Mouse (Mus musculus) frontal cortex, adult 2 months (tissue): ENCODE data around the gene Cela1. TPM values are rescaled to one million over a fixed set of nuclear protein-coding genes. Genes with fewer than 3 reads are reported as not detected.

ENCODE experiments used
- DNase-seq, 2 experiments: peaks; one replicate each; pipeline ENCODE4 v3.0.0; 2022; ENCODE audit warnings: low spot score in 1 of 2; ENCODE audit errors: extremely low spot score in 1 of 2
- polyA plus RNA-seq: library from polyadenylated mRNA; depleted of rRNA; stranded (reverse); fragments of >200 nt; gene quantifications from 2 replicates; pipeline ENCODE4 v1.2.3, GENCODE M21; 2012

Cela1 gene
- polyA plus RNA-seq, 1 experiment: 6.7 TPM

DNA sequence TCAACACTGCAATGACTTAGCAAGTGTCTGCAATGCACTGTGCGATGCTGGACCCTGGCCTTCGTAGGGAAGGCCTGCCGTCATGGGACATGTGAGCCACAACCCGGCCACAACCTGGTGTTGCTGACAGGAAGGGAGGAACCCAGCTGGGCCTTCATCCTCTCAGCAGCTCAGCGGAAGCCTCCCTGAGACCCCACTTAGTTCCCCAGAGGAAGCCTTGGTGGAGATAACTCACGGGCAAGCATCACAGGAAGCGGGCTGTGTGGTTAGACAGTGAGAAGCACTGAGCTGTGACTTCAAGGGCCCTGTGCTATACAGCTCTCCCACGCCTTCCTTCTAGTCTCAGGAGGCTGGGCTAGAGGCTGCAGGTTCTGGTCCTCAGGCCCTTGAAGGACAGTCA is 18.5 kb upstream of the Cela1 start:
- no peak for DNase-seq

- no peak for DNase-seq
Observed at GRCm38 (mm10) chr15:100705376-100705775, 17.7 kb upstream of the Cela1 start.

GRCm38 (mm10) chr15:100703913-100704312 is 16.2 kb upstream of the Cela1 start:
- DNase-seq: no peak

DNA sequence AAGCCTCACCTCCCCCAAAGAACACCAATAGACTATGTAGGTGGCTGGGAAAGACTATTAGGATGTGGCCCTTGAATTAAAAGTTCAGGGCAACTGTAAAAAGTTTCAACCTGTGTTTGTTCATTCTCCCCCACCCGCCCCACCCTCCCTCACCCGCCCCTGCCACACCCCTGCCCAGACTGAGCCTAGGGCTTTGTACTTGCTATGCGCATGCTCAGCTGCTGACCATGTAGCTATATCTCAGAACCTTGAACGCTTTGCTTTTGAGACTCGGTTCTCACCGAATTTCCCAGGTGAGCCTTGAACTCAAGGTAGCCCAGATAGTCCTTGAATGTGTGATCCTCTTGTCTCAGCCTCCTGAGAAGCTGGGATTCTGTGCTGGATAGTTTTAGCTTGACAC is 14.1 kb upstream of the Cela1 start:
- DNase-seq: no peak

- DNase-seq: peak in 1 of 2 experiments; percentile 17
Observed at GRCm38 (mm10) chr15:100701108-100701507, 13.4 kb upstream of the Cela1 start.

DNA sequence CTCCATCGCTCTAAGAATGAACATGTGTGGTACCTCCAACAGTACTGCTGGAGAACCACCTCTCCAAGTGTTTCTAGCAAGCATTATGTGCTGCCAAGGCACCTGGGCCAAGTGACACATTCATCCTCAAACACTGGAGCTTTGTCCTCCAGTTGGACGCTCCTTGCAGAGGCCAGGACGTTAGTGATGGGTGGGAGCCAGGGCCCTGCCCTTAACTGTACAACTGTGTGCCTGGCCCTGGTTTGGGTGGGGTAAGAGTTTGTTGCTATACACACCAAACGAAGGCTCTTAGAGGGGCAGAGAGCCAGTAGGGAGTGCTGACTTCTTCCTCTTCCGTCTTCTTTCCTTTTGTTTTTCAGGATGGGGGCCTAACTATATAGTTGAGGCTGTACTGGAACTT is 12.7 kb upstream of the Cela1 start:
- no peak for DNase-seq

GRCm38 (mm10) chr15:100699386-100699785 is 11.7 kb upstream of the Cela1 start:
- DNase-seq: no peak

DNA sequence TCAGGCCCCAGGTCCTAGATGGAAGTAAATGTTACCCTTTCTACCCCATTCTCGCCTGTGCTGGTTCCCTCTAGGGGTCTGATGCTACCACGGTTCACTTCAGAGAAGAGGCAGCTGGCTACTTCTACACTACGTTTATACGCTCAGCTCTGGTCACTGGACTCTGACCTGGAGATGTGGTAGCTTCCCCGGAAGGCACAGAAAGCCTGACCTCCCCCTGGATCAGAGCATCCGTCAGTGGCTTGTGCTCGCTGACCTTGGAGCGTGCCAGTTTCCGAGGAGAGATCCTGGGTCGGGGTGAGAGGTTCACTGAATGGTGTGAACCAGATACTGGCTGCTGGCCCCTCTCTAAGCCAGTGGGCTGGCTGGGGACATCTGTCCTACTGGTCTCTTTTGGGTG is 10.4 kb upstream of the Cela1 start:
- DNase-seq: no peak

- no peak for DNase-seq
Observed at GRCm38 (mm10) chr15:100694406-100694805, 6.7 kb upstream of the Cela1 start.

GRCm38 (mm10) chr15:100691990-100692389 is 4.3 kb upstream of the Cela1 start:
- DNase-seq: no peak

DNA sequence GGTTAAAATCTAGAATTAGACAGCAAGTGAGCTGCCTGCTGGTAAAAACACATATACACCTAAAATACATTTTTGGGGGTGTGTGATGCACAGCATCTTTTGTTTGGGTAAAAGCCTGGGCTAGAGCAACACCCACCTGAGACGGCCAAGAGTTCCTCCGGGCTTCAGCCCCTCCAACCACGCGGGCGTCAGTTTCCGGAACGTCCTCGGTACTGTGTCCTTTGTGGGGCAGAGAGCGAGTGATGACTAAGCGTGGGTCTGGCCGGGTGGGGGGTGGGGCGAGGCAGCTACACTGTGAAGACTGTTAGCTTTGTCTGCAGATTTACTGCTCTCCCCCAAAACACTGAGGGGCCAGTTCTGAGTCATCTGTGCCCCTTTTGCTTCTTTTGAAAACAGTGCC is 732 bp downstream of the Cela1 start:
- DNase-seq: peak in 1 of 2 experiments; percentile 48

DNA sequence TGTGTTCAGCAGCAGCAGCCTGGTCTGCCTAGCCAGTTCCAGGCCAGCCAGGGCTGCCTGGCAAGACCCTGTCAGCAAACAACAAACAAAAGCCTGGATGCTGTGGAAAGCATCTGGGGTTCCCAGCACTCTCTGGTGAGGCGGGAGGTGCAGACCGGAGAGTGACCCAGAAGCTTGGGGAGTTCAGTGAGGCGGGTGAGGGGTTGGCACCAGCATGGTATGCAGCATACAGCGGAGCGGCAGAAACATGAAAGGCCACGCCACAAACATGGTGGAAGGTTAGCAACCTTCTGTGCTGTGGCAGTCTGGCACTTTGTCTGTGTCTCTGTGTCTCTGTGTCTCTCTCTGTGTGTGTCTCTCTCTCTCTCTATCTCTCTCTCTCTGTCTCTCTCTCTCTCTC is 1.3 kb downstream of the Cela1 start:
- no peak for DNase-seq

- no peak for DNase-seq
Observed at GRCm38 (mm10) chr15:100685849-100686248, 1.9 kb downstream of the Cela1 start.

DNA sequence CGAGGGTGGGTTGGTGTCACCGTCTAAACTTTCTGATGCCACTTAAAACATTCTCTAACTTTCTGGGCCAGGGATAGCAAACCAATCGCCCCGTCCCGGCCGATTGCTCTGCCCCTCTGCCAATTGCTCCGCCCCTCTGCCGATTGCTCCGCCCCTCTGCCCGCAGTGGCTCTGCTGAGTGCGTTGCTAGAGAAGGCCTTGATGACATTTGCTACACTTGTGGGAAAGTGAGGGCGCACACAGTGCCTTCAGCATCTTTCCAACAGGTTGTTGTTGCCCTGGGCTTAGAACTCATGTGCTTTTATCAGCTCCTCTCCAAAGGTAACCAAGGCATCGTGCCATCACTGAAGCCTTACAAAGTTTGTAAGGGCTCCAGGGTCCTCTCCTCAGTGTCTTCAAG is 2.5 kb downstream of the Cela1 start:
- no peak for DNase-seq

DNA sequence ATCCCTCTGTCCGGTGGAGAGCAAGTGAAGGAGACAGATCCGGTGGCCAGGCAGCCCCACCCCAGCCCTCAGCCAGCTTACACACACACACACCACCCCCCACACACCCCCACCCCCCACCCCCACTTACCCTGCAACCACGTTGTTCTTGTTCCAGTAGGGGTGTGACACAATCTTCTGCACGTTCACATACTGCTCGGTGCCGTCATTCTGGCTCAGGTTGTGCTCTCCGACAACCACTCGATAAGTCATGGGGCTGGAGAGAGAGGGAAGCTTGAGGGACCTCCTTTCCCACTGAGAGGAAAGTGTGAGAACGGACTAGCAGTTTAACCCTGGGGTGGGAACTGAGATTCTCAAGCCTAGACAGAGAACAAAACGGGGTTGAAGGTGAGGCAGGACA is 3.3 kb downstream of the Cela1 start:
- no peak for DNase-seq

DNA sequence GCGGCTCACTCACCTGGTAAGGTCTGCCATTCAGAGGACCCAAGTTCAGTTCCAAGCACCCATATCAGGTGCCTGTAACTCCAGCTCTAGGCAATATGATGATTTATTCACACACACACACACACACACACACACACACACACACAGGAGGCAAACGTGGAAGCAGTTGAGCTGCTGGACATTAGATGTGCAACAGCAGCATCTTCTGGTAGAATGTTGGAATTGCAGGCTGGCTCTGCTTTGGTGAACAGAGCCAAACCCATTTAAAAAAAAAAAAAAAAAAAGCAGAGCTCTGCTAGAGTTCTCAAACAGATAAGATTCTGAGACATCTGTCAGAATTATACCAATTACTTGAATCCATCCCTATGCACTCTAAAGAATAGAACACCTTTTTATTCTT is 4.7 kb downstream of the Cela1 start:
- peak; percentile 48 to 91 for DNase-seq

GRCm38 (mm10) chr15:100681770-100682169 is 6.0 kb downstream of the Cela1 start:
- no peak for DNase-seq

DNA sequence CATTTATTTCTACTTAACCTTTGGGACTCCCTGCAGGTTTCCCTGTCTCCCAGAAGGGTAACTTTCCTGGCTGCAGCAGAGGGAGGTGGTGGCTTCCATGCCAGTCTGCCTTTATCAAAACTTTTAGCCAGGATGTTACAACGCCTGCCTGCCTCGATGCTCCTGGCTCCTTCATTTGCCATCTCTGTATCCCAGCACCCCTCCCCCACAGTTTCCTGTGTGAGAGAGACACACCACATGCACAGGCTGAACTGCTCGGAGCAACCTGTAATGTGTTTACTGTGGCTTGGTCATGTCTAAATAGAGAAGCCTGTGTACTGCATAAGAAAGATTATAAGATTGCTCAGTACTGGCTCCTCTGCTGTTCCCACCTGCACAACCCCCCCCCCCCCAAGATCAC is 7.3 kb downstream of the Cela1 start:
- no peak for DNase-seq

GRCm38 (mm10) chr15:100679005-100679404 is 8.7 kb downstream of the Cela1 start:
- DNase-seq: no peak

GRCm38 (mm10) chr15:100678581-100678980 is 9.1 kb downstream of the Cela1 start:
- no peak for DNase-seq

GRCm38 (mm10) chr15:100677675-100678074 is 10.0 kb downstream of the Cela1 start:
- no peak for DNase-seq

- no peak for DNase-seq
Observed at GRCm38 (mm10) chr15:100676521-100676920, 11.2 kb downstream of the Cela1 start.

DNA sequence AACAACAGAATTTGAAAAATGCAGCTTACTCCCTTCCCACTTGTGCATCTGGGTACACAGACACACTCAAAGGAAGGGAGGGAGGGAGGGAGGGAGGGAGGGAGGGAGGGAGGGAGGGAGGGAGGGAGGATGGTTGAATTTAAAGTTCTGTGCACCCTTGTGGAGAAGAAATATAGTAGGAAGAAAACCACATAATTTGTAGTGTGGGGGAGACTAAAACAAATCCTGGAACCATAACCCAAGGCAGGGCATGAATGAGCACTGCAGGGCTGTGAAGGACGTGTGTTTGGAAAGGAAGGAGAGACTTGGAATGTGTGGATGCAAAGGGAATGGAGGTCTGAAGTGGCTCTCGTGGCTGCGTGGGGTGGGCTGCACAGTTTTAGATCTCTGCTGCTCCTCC is 12.2 kb downstream of the Cela1 start:
- DNase-seq: no peak

- DNase-seq: no peak
Observed at GRCm38 (mm10) chr15:100674566-100674965, 13.2 kb downstream of the Cela1 start.
